Mouse (Mus musculus) megakaryocyte, embryonic 14.5 days (primary cell): ENCODE results near the gene Gm20479.

Experiments used
- FLI1 ChIP-seq: IDR thresholded peaks from 2 replicates; pipeline ENCODE4 v1.6.1; 2012; ENCODE audit warnings: low read length, inconsistent platforms, mixed read lengths
- GATA1 ChIP-seq: IDR thresholded peaks from 3 replicates; pipeline ENCODE4 v1.6.1; 2012; ENCODE audit warnings: mixed read lengths, low read length, inconsistent platforms, borderline replicate concordance

DNA sequence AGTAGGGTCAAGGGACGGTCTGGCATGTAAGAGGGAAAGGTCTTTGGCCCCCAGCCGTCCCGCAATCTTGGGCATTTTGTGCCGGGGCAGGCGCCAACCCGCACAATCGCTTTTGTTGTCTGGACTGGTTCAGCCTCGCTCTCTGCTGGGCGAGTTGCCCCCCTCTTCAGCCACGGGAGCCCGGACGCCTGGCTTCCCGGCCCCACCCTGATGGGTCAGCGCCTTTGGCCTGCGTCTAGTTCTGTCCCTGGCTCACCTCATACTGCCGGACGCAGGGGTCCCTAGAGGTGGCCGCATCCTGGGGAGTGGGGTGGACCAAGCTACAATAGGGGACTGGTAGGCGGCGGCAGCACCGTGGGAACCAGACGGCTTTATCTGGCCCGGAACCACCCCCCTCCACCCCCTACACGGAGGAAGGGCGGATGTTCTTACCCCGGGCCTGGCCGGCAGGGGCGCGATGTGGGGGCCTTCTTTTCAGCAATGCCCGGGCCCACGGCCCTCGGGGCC, 22.8 kb downstream of the Gm20479 start:
- no peak for TF ChIP-seq FLI1
- no peak for TF ChIP-seq GATA1
